Mouse (Mus musculus): ENCODE measurements around the gene Sf1. TPM values are rescaled to one million over a fixed set of nuclear protein-coding genes. Genes with fewer than 3 reads are reported as not detected.

The Sf1 gene
- polyA plus RNA-seq, 1 experiment = 355 TPM

- no peak overlapping the region for H3K4me3 ChIP-seq (ENCODE audit: low read depth, low read length)
- H3K27me3 ChIP-seq (ENCODE audit: control insufficient read depth, insufficient read depth, low read length, poor library complexity, severe bottlenecking) = no peaks in the 10 kb centered on the region
- H3K27ac ChIP-seq (ENCODE audit: insufficient read depth, low read length) = no peak overlapping the region
- H3K9ac ChIP-seq (ENCODE audit: low read depth, poor library complexity, severe bottlenecking) = no peak overlapping the region
- H3K9me3 ChIP-seq (replicated peaks; ENCODE audit: control insufficient read depth, insufficient read depth, low read length, poor library complexity, severe bottlenecking) = no peaks in the 10 kb centered on the region
- TF ChIP-seq EP300 (IDR thresholded peaks at IDR 0.05; ENCODE audit: insufficient read depth, low read depth, low read length) (no peak), CTCF (IDR thresholded peaks at IDR 0.05; ENCODE audit: low read depth, low read length) (no peak), POLR2A (IDR thresholded peaks at IDR 0.05; ENCODE audit: insufficient read depth, low read length) (no peak)
- H3K36me3 ChIP-seq (ENCODE audit: control insufficient read depth, insufficient read depth, low read length, poor library complexity, severe bottlenecking) = no peaks in the 10 kb centered on the region
- H3K4me1 ChIP-seq (ENCODE audit: control insufficient read depth, insufficient read depth, low read length) = peaks cover 4% of the 10 kb centered on the region
Measured at GRCm38 (mm10) chr19:6419805-6420310, 56.4 kb downstream of the Sf1 start.

GRCm38 (mm10) chr19:6420481-6421210 is 57.2 kb downstream of the Sf1 start:
- H3K36me3 ChIP-seq (ENCODE audit: control insufficient read depth, insufficient read depth, low read length, poor library complexity, severe bottlenecking) = no peaks in the 10 kb centered on the region
- H3K4me1 ChIP-seq (ENCODE audit: control insufficient read depth, insufficient read depth, low read length) = peaks cover 2% of the 10 kb centered on the region
- no peaks in the 10 kb centered on the region for H3K9me3 ChIP-seq (replicated peaks; ENCODE audit: control insufficient read depth, insufficient read depth, low read length, poor library complexity, severe bottlenecking)
- no peak overlapping the region for H3K9ac ChIP-seq (ENCODE audit: low read depth, poor library complexity, severe bottlenecking)
- H3K27me3 ChIP-seq (ENCODE audit: control insufficient read depth, insufficient read depth, low read length, poor library complexity, severe bottlenecking) = no peaks in the 10 kb centered on the region
- no peak overlapping the region for H3K4me3 ChIP-seq (ENCODE audit: low read depth, low read length)
- TF ChIP-seq POLR2A (IDR thresholded peaks at IDR 0.05; ENCODE audit: insufficient read depth, low read length) (no peak), CTCF (IDR thresholded peaks at IDR 0.05; ENCODE audit: low read depth, low read length) (no peak), EP300 (IDR thresholded peaks at IDR 0.05; ENCODE audit: insufficient read depth, low read depth, low read length) (no peak)
- no peak overlapping the region for H3K27ac ChIP-seq (ENCODE audit: insufficient read depth, low read length)

GRCm38 (mm10) chr19:6421211-6421590 is 57.7 kb downstream of the Sf1 start:
- H3K27ac ChIP-seq (ENCODE audit: insufficient read depth, low read length) = no peak overlapping the region
- no peaks in the 10 kb centered on the region for H3K36me3 ChIP-seq (ENCODE audit: control insufficient read depth, insufficient read depth, low read length, poor library complexity, severe bottlenecking)
- TF ChIP-seq CTCF (IDR thresholded peaks at IDR 0.05; ENCODE audit: low read depth, low read length) = no peak
- TF ChIP-seq EP300 (IDR thresholded peaks at IDR 0.05; ENCODE audit: insufficient read depth, low read depth, low read length) = no peak
- TF ChIP-seq POLR2A (IDR thresholded peaks at IDR 0.05; ENCODE audit: insufficient read depth, low read length) = no peak

GRCm38 (mm10) chr19:6422014-6422413 is 58.5 kb downstream of the Sf1 start:
- no peak for TF ChIP-seq CTCF (IDR thresholded peaks at IDR 0.05; ENCODE audit: low read depth, low read length)
- no peak for TF ChIP-seq EP300 (IDR thresholded peaks at IDR 0.05; ENCODE audit: insufficient read depth, low read depth, low read length)
- TF ChIP-seq POLR2A (IDR thresholded peaks at IDR 0.05; ENCODE audit: insufficient read depth, low read length) = no peak
- H3K27me3 ChIP-seq (ENCODE audit: control insufficient read depth, insufficient read depth, low read length, poor library complexity, severe bottlenecking) = no peaks in the 10 kb centered on the region
- peaks cover 2% of the 10 kb centered on the region for H3K4me1 ChIP-seq (ENCODE audit: control insufficient read depth, insufficient read depth, low read length)

More at GRCm38 (mm10) chr19:6421211-6421590, 57.7 kb downstream of the Sf1 start:
- H3K4me3 ChIP-seq (ENCODE audit: low read depth, low read length) = no peak overlapping the region
- H3K9ac ChIP-seq (ENCODE audit: low read depth, poor library complexity, severe bottlenecking) = no peak overlapping the region
- no peaks in the 10 kb centered on the region for H3K27me3 ChIP-seq (ENCODE audit: control insufficient read depth, insufficient read depth, low read length, poor library complexity, severe bottlenecking)
- peaks cover 2% of the 10 kb centered on the region for H3K4me1 ChIP-seq (ENCODE audit: control insufficient read depth, insufficient read depth, low read length)
- no peaks in the 10 kb centered on the region for H3K9me3 ChIP-seq (replicated peaks; ENCODE audit: control insufficient read depth, insufficient read depth, low read length, poor library complexity, severe bottlenecking)

GRCm38 (mm10) chr19:6423241-6423640 is 59.8 kb downstream of the Sf1 start:
- TF ChIP-seq POLR2A (IDR thresholded peaks at IDR 0.05; ENCODE audit: insufficient read depth, low read length) (no peak), EP300 (IDR thresholded peaks at IDR 0.05; ENCODE audit: insufficient read depth, low read depth, low read length) (no peak), CTCF (IDR thresholded peaks at IDR 0.05; ENCODE audit: low read depth, low read length) (no peak)

More at GRCm38 (mm10) chr19:6422014-6422413, 58.5 kb downstream of the Sf1 start:
- no peak overlapping the region for H3K9ac ChIP-seq (ENCODE audit: low read depth, poor library complexity, severe bottlenecking)
- no peak overlapping the region for H3K27ac ChIP-seq (ENCODE audit: insufficient read depth, low read length)
- H3K4me3 ChIP-seq (ENCODE audit: low read depth, low read length) = no peak overlapping the region
- no peaks in the 10 kb centered on the region for H3K9me3 ChIP-seq (replicated peaks; ENCODE audit: control insufficient read depth, insufficient read depth, low read length, poor library complexity, severe bottlenecking)
- H3K36me3 ChIP-seq (ENCODE audit: control insufficient read depth, insufficient read depth, low read length, poor library complexity, severe bottlenecking) = no peaks in the 10 kb centered on the region

More at GRCm38 (mm10) chr19:6423241-6423640, 59.8 kb downstream of the Sf1 start:
- no peaks in the 10 kb centered on the region for H3K27me3 ChIP-seq (ENCODE audit: control insufficient read depth, insufficient read depth, low read length, poor library complexity, severe bottlenecking)
- peaks cover 2% of the 10 kb centered on the region for H3K4me1 ChIP-seq (ENCODE audit: control insufficient read depth, insufficient read depth, low read length)
- no peaks in the 10 kb centered on the region for H3K36me3 ChIP-seq (ENCODE audit: control insufficient read depth, insufficient read depth, low read length, poor library complexity, severe bottlenecking)
- H3K4me3 ChIP-seq (ENCODE audit: low read depth, low read length) = no peak overlapping the region
- no peak overlapping the region for H3K9ac ChIP-seq (ENCODE audit: low read depth, poor library complexity, severe bottlenecking)
- H3K9me3 ChIP-seq (replicated peaks; ENCODE audit: control insufficient read depth, insufficient read depth, low read length, poor library complexity, severe bottlenecking) = no peaks in the 10 kb centered on the region
- no peak overlapping the region for H3K27ac ChIP-seq (ENCODE audit: insufficient read depth, low read length)
